Mouse (Mus musculus) cerebellum, postnatal 4 days (tissue): Measurements from ENCODE around the gene Gm12394.
"Not testable (repeated sequence)": the region's sequence is repeated elsewhere in the genome, so short reads cannot be mapped to it uniquely, and the experiment has no call there.

ENCODE experiments used
- DNase-seq, 2 experiments: peaks; one replicate each; pipeline ENCODE4 v3.0.0; 2022; ENCODE audit warnings: low spot score in 2 of 2, mixed read lengths in 1 of 2

The Gm12394 gene

GRCm38 (mm10) chr4:42863487-42863886 lies 6.9 kb upstream of the Gm12394 start:
- not testable (repeated sequence) for DNase-seq

GRCm38 (mm10) chr4:42860483-42860882 lies 3.9 kb upstream of the Gm12394 start:
- DNase-seq, result not testable (repeated sequence)

GRCm38 (mm10) chr4:42853788-42854187 lies 2.8 kb downstream of the Gm12394 start, which contains the start of gene Fam205a1:
Fam205a1 (minus strand) TSS chr4:42853888.
- DNase-seq, result not testable (repeated sequence)

- DNase-seq, result not testable (repeated sequence)
These were observed 82.7 kb downstream of the Gm12394 start, which contains the start of gene Ccl21a for GRCm38 (mm10) chr4:42773893-42774292. Ccl21a (minus strand) TSS chr4:42773993.

GRCm38 (mm10) chr4:42756477-42756876 lies 100.1 kb downstream of the Gm12394 start, which contains the start of gene Ccl19:
Ccl19 (minus strand) TSS chr4:42756577.
- not testable (repeated sequence) for DNase-seq

GRCm38 (mm10) chr4:42735245-42735644 lies 121.3 kb downstream of the Gm12394 start, which contains the start of gene 4930578G10Rik:
4930578G10Rik (plus strand) TSS chr4:42735545.
- DNase-seq, result not testable (repeated sequence)
